Mouse (Mus musculus): ENCODE data around the gene Slc25a11.

DNA sequence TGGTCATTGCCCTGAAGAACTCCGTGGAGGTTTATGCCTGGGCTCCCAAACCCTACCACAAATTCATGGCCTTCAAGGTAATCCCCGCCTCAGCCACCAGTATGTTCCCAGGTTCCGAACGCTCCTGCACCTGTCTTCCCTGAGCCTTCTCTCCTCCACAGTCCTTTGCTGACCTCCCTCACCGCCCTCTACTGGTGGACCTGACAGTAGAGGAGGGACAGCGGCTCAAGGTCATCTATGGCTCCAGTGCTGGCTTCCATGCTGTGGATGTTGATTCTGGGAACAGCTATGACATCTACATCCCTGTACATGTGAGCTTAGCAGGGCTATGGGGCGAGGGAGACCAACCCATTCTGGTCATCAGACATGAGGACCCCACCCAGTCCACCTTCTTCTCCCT is 34.8 kb downstream of the Slc25a11 start:
- TF ChIP-seq GATA2 (IDR thresholded peaks at IDR 0.05; ENCODE audit: borderline replicate concordance, low read depth, low read length) (no peak), GATA1 (IDR thresholded peaks at IDR 0.05; ENCODE audit: borderline replicate concordance, low read length) (no peak), CTCF (IDR thresholded peaks at IDR 0.05; ENCODE audit: low read depth, low read length) (no peak), TAL1 (conservative IDR thresholded peaks at IDR 0.05; ENCODE audit: low read depth, low read length) (no peak), POLR2AphosphoS5 (IDR thresholded peaks at IDR 0.05; ENCODE audit: insufficient replicate concordance, low read depth, low read length) (no peak)

Measured in G1E (cell line).